Mouse (Mus musculus) erythroblast, adult 5-6 weeks (primary cell): Measurements from ENCODE around the gene Gm29110. TPM values are rescaled to one million over a fixed set of nuclear protein-coding genes. Genes with fewer than 3 reads are reported as not detected.
"Not testable (repeated sequence)": the region's sequence is repeated elsewhere in the genome, so short reads cannot be mapped to it uniquely, and the experiment has no call there.

Source experiments
- ATAC-seq: replicated peaks from 2 replicates; pipeline ENCODE4 v1.8.0; 2016; ENCODE audit warnings: moderate number of reproducible peaks, mild to moderate bottlenecking, moderate TSS enrichment, inconsistent platforms; ENCODE audit not compliant: poor library complexity, low FRiP score, severe bottlenecking
- total RNA-seq, 2 experiments: library from RNA; stranded (forward) in 1 of 2; stranded (reverse) in 1 of 2; fragments of 150-400 nt in 1 of 2; fragments of 200-764, 138-1000 nt in 1 of 2; gene quantifications; 2 replicates each; pipeline versions ENCODE4 v1.2.3 to v1.2.4; 2015 to 2017; ENCODE audit warnings: low replicate concordance in 2 of 2

Gene Gm29110
- not detected in 2 replicates for total RNA-seq (2015; ENCODE audit: low replicate concordance)
- total RNA-seq (2017; ENCODE audit: low replicate concordance): not detected in 2 replicates

DNA sequence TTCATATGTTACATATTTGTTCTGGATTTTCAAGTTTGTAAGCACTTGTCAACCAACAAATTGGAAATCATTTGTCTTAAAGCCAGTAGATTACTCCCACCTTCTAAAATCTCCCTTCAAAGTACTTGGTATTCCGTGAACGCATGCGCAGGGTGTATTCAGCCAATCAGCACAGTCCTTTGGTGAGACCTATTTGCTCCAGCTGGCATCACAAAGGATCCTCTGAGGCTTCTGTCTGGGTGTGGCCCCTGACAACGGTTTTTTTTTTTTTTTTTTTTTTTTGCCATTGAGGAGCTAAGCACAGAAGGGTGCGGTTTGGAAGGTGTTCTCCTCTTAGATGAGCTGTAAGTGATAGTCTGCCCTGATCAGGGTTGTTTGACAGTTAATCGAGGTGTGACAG is at the start of gene Gm29110:
TSS of gene Gm29110 (plus strand) at position 301 of the 400 bp plus-strand sequence.
- ATAC-seq: not testable (repeated sequence)

Other genes starting within 250 kb of the Gm29110 start
- not detected in 2 replicates for gene Gm21913, start 153.4 kb downstream of the Gm29110 start, total RNA-seq (2015; ENCODE audit: low replicate concordance)
- not detected in 2 replicates for gene Gm21913, start 153.4 kb downstream of the Gm29110 start, total RNA-seq (2017; ENCODE audit: low replicate concordance)